Mouse (Mus musculus) mature B cell (primary cell): Measurements from ENCODE around the gene Ntrk2.

Experiments
- in situ Hi-C: fragments of 300-500 bp; cut with MboI; formaldehyde crosslinking; loops from 2 replicates; pipeline ENCODE4 v1.14.3; 2019

Ntrk2 gene

GRCm38 (mm10) chr13:58923496-58923895, 117.1 kb downstream of the Ntrk2 start:
- in situ Hi-C loops, result no loop called here

GRCm38 (mm10) chr13:58924486-58924885, 118.1 kb downstream of the Ntrk2 start:
- in situ Hi-C loops, result no loop called here

- in situ Hi-C loops, result no loop called here
Measured at GRCm38 (mm10) chr13:58927186-58927585, 120.8 kb downstream of the Ntrk2 start.

- in situ Hi-C loops, result no loop called here
Measured at GRCm38 (mm10) chr13:58927656-58928226, 121.4 kb downstream of the Ntrk2 start.

- in situ Hi-C loops, result no loop called here
Measured at GRCm38 (mm10) chr13:58928668-58929436, 122.5 kb downstream of the Ntrk2 start.

- in situ Hi-C loops, result no loop called here
Measured at GRCm38 (mm10) chr13:58930161-58930560, 123.8 kb downstream of the Ntrk2 start.

- in situ Hi-C loops, result no loop called here
Measured at GRCm38 (mm10) chr13:58933126-58933525, 126.8 kb downstream of the Ntrk2 start.

- in situ Hi-C loops, result no loop called here
Measured at GRCm38 (mm10) chr13:58934576-58935110, 128.3 kb downstream of the Ntrk2 start.

GRCm38 (mm10) chr13:58935956-58936495, 129.7 kb downstream of the Ntrk2 start:
- in situ Hi-C loops, result no loop called here

- in situ Hi-C loops, result no loop called here
Measured at GRCm38 (mm10) chr13:58937884-58938283, 131.5 kb downstream of the Ntrk2 start.

GRCm38 (mm10) chr13:58938464-58938863, 132.1 kb downstream of the Ntrk2 start:
- in situ Hi-C loops, result no loop called here

- in situ Hi-C loops, result no loop called here
Measured at GRCm38 (mm10) chr13:58940208-58940607, 133.8 kb downstream of the Ntrk2 start.

- in situ Hi-C loops, result no loop called here
Measured at GRCm38 (mm10) chr13:58940798-58941197, 134.4 kb downstream of the Ntrk2 start.

GRCm38 (mm10) chr13:58945781-58946180, 139.4 kb downstream of the Ntrk2 start:
- in situ Hi-C loops, result no loop called here

GRCm38 (mm10) chr13:58946589-58946988, 140.2 kb downstream of the Ntrk2 start:
- in situ Hi-C loops, result no loop called here

- in situ Hi-C loops, result no loop called here
Measured at GRCm38 (mm10) chr13:58947056-58947455, 140.7 kb downstream of the Ntrk2 start.

GRCm38 (mm10) chr13:58954331-58954730, 148.0 kb downstream of the Ntrk2 start:
- in situ Hi-C loops, result no loop called here

- in situ Hi-C loops, result no loop called here
Measured at GRCm38 (mm10) chr13:58954764-58955163, 148.4 kb downstream of the Ntrk2 start.

GRCm38 (mm10) chr13:58955237-58955777, 148.9 kb downstream of the Ntrk2 start:
- in situ Hi-C loops, result no loop called here

- in situ Hi-C loops, result no loop called here
Measured at GRCm38 (mm10) chr13:58958171-58958904, 152.0 kb downstream of the Ntrk2 start.

GRCm38 (mm10) chr13:58960321-58960720, 154.0 kb downstream of the Ntrk2 start:
- in situ Hi-C loops, result no loop called here
